Mouse (Mus musculus) mouse trophoblast stem cell (cell line): ENCODE measurements around the gene Rpl15.
"Not testable (repeated sequence)": the region's sequence is repeated elsewhere in the genome, so short reads cannot be mapped to it uniquely, and the experiment has no call there.

Experiments
- in situ Hi-C, 2 experiments: fragments of 300-500 bp; cut with MseI, MboI; formaldehyde crosslinking; loops; 2 replicates in 1 of 2; 3 replicates in 1 of 2; pipeline ENCODE4 v1.15.1; 2025

The Rpl15 gene

GRCm38 (mm10) chr14:18270529-18271441 is at the start of gene Rpl15, which contains the start of gene Nkiras1:
TSS of gene Rpl15 (minus strand) at chr14:18271391.
TSS of gene Nkiras1 (plus strand) at chr14:18271136.
- in situ Hi-C loops = no loop called here

GRCm38 (mm10) chr14:18317457-18318411 is 46.5 kb upstream of the Rpl15 start:
- in situ Hi-C loops = no loop called here

- in situ Hi-C loops = no loop called here
Measured at GRCm38 (mm10) chr14:18304165-18304564, 33.0 kb upstream of the Rpl15 start.

GRCm38 (mm10) chr14:18303262-18303661 is 32.1 kb upstream of the Rpl15 start:
- in situ Hi-C loops = no loop called here

- in situ Hi-C loops = no loop called here
Measured at GRCm38 (mm10) chr14:18302750-18303149, 31.6 kb upstream of the Rpl15 start.

GRCm38 (mm10) chr14:18301591-18301990 is 30.4 kb upstream of the Rpl15 start:
- in situ Hi-C loops = no loop called here

GRCm38 (mm10) chr14:18300676-18301075 is 29.5 kb upstream of the Rpl15 start:
- in situ Hi-C loops = no loop called here

GRCm38 (mm10) chr14:18298874-18299273 is 27.7 kb upstream of the Rpl15 start:
- in situ Hi-C loops = no loop called here

GRCm38 (mm10) chr14:18297441-18297840 is 26.2 kb upstream of the Rpl15 start:
- in situ Hi-C loops = no loop called here

- in situ Hi-C loops = no loop called here
Measured at GRCm38 (mm10) chr14:18292578-18292977, 21.4 kb upstream of the Rpl15 start.

- in situ Hi-C loops = no loop called here
Measured at GRCm38 (mm10) chr14:18292111-18292510, 20.9 kb upstream of the Rpl15 start.

GRCm38 (mm10) chr14:18287391-18287790 is 16.2 kb upstream of the Rpl15 start:
- in situ Hi-C loops = no loop called here

GRCm38 (mm10) chr14:18286441-18286840 is 15.2 kb upstream of the Rpl15 start:
- in situ Hi-C loops = no loop called here

- in situ Hi-C loops = no loop called here
Measured at GRCm38 (mm10) chr14:18285476-18285875, 14.3 kb upstream of the Rpl15 start.

GRCm38 (mm10) chr14:18284581-18284980 is 13.4 kb upstream of the Rpl15 start:
- in situ Hi-C loops = no loop called here

- in situ Hi-C loops = no loop called here
Measured at GRCm38 (mm10) chr14:18280375-18280774, 9.2 kb upstream of the Rpl15 start.

- in situ Hi-C loops = no loop called here
Measured at GRCm38 (mm10) chr14:18274526-18274925, 3.3 kb upstream of the Rpl15 start.

GRCm38 (mm10) chr14:18271666-18272065 is 475 bp upstream of the Rpl15 start:
- in situ Hi-C loops = no loop called here

- in situ Hi-C loops = not testable (repeated sequence)
Measured at GRCm38 (mm10) chr14:18269947-18270528, 1.2 kb downstream of the Rpl15 start.

- in situ Hi-C loops = no loop called here
Measured at GRCm38 (mm10) chr14:18263427-18263826, 7.8 kb downstream of the Rpl15 start.

- in situ Hi-C loops = no loop called here
Measured at GRCm38 (mm10) chr14:18261203-18261602, 10.0 kb downstream of the Rpl15 start.

GRCm38 (mm10) chr14:18242638-18243130 is 28.5 kb downstream of the Rpl15 start:
- in situ Hi-C loops = no loop called here
